Mouse (Mus musculus): ENCODE measurements around the gene Slc31a2. TPM values are rescaled to one million over a fixed set of nuclear protein-coding genes. Genes with fewer than 3 reads are reported as not detected.

Gene Slc31a2
- polyA plus RNA-seq, 2 experiments = 2.9 to 4.1 TPM

DNA sequence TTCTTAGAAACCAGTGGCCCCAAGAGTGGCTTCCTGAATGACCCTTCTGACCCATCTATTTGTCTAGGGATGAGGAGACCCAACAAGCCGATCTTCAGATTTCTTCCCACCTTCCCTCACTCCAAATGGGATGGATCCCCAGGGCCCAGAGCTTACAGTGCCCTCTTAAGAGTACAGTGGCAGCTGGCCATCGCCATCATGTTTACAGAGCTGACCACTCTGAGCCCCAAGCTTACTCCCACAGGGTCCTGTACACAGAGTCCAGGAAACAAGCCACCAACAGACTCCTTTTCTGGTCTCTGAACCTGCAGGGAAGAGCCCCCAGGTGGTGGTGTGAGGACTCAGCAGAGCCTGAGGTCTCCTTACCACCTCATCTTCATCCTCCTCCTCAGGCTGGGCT, 40.4 kb downstream of the Slc31a2 start:
- no peak overlapping the region for H3K4me2 ChIP-seq (ENCODE audit: low read depth)
- no peak overlapping the region for H3K9ac ChIP-seq (replicated peaks)
- no peak for ATAC-seq (ENCODE audit: insufficient read depth)
- no peak for DNase-seq (ENCODE audit: low read depth in 3 of 3, low spot score in 3 of 3)
- no peaks in the 10 kb centered on the region for H3K4me1 ChIP-seq (replicated peaks; ENCODE audit: control insufficient read depth in 2 of 2, insufficient read depth in 2 of 2, low read length in 1 of 2)
- no peaks in the 10 kb centered on the region for H3K27me3 ChIP-seq (ENCODE audit: control insufficient read depth, insufficient read depth, low read length)
- H3K27ac ChIP-seq = no peak overlapping the region
- no peaks in the 10 kb centered on the region for H3K9me3 ChIP-seq (ENCODE audit: control insufficient read depth, low read length)
- H3K36me3 ChIP-seq (replicated peaks; ENCODE audit: control insufficient read depth, insufficient read depth, low read depth) = peaks cover 19% of the 10 kb centered on the region
- TF ChIP-seq CTCF (IDR thresholded peaks at IDR 0.05; ENCODE audit: low read depth) (no peak), EP300 (IDR thresholded peaks at IDR 0.05; ENCODE audit: low read depth) (no peak)
- 67% methylated on average over 2 of the region's 2 CpGs for WGBS (ENCODE audit: insufficient replicate concordance)
- H3K4me3 ChIP-seq (ENCODE audit: insufficient read depth in 1 of 2, low read depth in 2 of 2, low read length in 2 of 2) = no peak overlapping the region

DNA sequence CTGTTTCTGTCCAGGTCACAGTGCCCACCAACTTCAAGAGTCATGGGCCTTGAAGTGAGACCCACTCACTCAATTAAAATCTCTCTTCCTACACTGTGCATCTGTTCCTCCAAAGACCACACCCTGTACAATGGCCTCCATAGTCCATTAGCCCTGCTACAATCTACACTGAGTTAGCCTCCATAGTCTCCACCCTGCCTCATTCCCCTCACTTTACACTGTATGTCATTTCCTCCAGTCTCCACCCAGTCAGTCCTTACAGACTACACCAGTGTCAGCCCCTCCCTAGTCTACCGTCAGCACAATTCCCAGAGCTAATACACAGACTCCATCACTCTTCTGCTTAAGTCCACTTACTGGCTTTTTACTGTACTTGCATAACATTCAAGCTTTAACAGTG, 40.9 kb downstream of the Slc31a2 start:
- 82% methylated on average over 1 of the region's 1 CpGs for WGBS (ENCODE audit: insufficient replicate concordance)
- H3K36me3 ChIP-seq (replicated peaks; ENCODE audit: control insufficient read depth, insufficient read depth, low read depth) = peaks cover 21% of the 10 kb centered on the region

GRCm38 (mm10) chr4:62306301-62306700, 43.9 kb downstream of the Slc31a2 start:
- 79% methylated on average over 1 of the region's 1 CpGs for WGBS (ENCODE audit: insufficient replicate concordance)

More for the DNA sequence above, 40.9 kb downstream of the Slc31a2 start:
- ATAC-seq (ENCODE audit: insufficient read depth) (no peak), DNase-seq (ENCODE audit: low read depth in 3 of 3, low spot score in 3 of 3) (no peak)
- Histone ChIP-seq H3K27me3 (ENCODE audit: control insufficient read depth, insufficient read depth, low read length) (no peaks in the 10 kb centered on the region), H3K9me3 (ENCODE audit: control insufficient read depth, low read length) (no peaks in the 10 kb centered on the region), H3K27ac (no peak overlapping the region), H3K4me1 (replicated peaks; ENCODE audit: control insufficient read depth in 2 of 2, insufficient read depth in 2 of 2, low read length in 1 of 2) (no peaks in the 10 kb centered on the region), H3K4me2 (ENCODE audit: low read depth) (no peak overlapping the region), H3K4me3 (ENCODE audit: insufficient read depth in 1 of 2, low read depth in 2 of 2, low read length in 2 of 2) (no peak overlapping the region), H3K9ac (replicated peaks) (no peak overlapping the region)
- TF ChIP-seq CTCF (IDR thresholded peaks at IDR 0.05; ENCODE audit: low read depth) (no peak), EP300 (IDR thresholded peaks at IDR 0.05; ENCODE audit: low read depth) (no peak)

GRCm38 (mm10) chr4:62306840-62307239, 44.5 kb downstream of the Slc31a2 start:
- peaks cover 16% of the 10 kb centered on the region for H3K36me3 ChIP-seq (replicated peaks; ENCODE audit: control insufficient read depth, insufficient read depth, low read depth)

More at GRCm38 (mm10) chr4:62306301-62306700, 43.9 kb downstream of the Slc31a2 start:
- Histone ChIP-seq H3K27ac (no peak overlapping the region), H3K27me3 (ENCODE audit: control insufficient read depth, insufficient read depth, low read length) (no peaks in the 10 kb centered on the region), H3K36me3 (replicated peaks; ENCODE audit: control insufficient read depth, insufficient read depth, low read depth) (peaks cover 16% of the 10 kb centered on the region), H3K9ac (replicated peaks) (no peak overlapping the region), H3K4me2 (ENCODE audit: low read depth) (no peak overlapping the region), H3K4me3 (ENCODE audit: insufficient read depth in 1 of 2, low read depth in 2 of 2, low read length in 2 of 2) (no peak overlapping the region), H3K9me3 (ENCODE audit: control insufficient read depth, low read length) (no peaks in the 10 kb centered on the region), H3K4me1 (replicated peaks; ENCODE audit: control insufficient read depth in 2 of 2, insufficient read depth in 2 of 2, low read length in 1 of 2) (no peaks in the 10 kb centered on the region)
- TF ChIP-seq CTCF (IDR thresholded peaks at IDR 0.05; ENCODE audit: low read depth) = no peak
- no peak for TF ChIP-seq EP300 (IDR thresholded peaks at IDR 0.05; ENCODE audit: low read depth)
- no peak for DNase-seq (ENCODE audit: low read depth in 3 of 3, low spot score in 3 of 3)
- no peak for ATAC-seq (ENCODE audit: insufficient read depth)

GRCm38 (mm10) chr4:62308406-62308805, 46.0 kb downstream of the Slc31a2 start:
- H3K36me3 ChIP-seq (replicated peaks; ENCODE audit: control insufficient read depth, insufficient read depth, low read depth) = peaks cover 18% of the 10 kb centered on the region
- H3K9me3 ChIP-seq (ENCODE audit: control insufficient read depth, low read length) = no peaks in the 10 kb centered on the region
- no peak overlapping the region for H3K9ac ChIP-seq (replicated peaks)
- DNase-seq (ENCODE audit: low read depth in 3 of 3, low spot score in 3 of 3) (no peak), ATAC-seq (ENCODE audit: insufficient read depth) (no peak)
- no peaks in the 10 kb centered on the region for H3K4me1 ChIP-seq (replicated peaks; ENCODE audit: control insufficient read depth in 2 of 2, insufficient read depth in 2 of 2, low read length in 1 of 2)
- no peak overlapping the region for H3K27ac ChIP-seq
- no peak overlapping the region for H3K4me3 ChIP-seq (ENCODE audit: insufficient read depth in 1 of 2, low read depth in 2 of 2, low read length in 2 of 2)
- no peak overlapping the region for H3K4me2 ChIP-seq (ENCODE audit: low read depth)
- TF ChIP-seq CTCF (IDR thresholded peaks at IDR 0.05; ENCODE audit: low read depth) = no peak
- TF ChIP-seq EP300 (IDR thresholded peaks at IDR 0.05; ENCODE audit: low read depth) = no peak
- no peaks in the 10 kb centered on the region for H3K27me3 ChIP-seq (ENCODE audit: control insufficient read depth, insufficient read depth, low read length)

More at GRCm38 (mm10) chr4:62306840-62307239, 44.5 kb downstream of the Slc31a2 start:
- H3K4me3 ChIP-seq (ENCODE audit: insufficient read depth in 1 of 2, low read depth in 2 of 2, low read length in 2 of 2) = no peak overlapping the region
- no peak for TF ChIP-seq CTCF (IDR thresholded peaks at IDR 0.05; ENCODE audit: low read depth)
- no peak for TF ChIP-seq EP300 (IDR thresholded peaks at IDR 0.05; ENCODE audit: low read depth)
- no peak overlapping the region for H3K4me2 ChIP-seq (ENCODE audit: low read depth)
- no peaks in the 10 kb centered on the region for H3K4me1 ChIP-seq (replicated peaks; ENCODE audit: control insufficient read depth in 2 of 2, insufficient read depth in 2 of 2, low read length in 1 of 2)
- H3K9ac ChIP-seq (replicated peaks) = no peak overlapping the region
- DNase-seq (ENCODE audit: low read depth in 3 of 3, low spot score in 3 of 3) (no peak), ATAC-seq (ENCODE audit: insufficient read depth) (no peak)
- 89% methylated on average over 4 of the region's 4 CpGs for WGBS (ENCODE audit: insufficient replicate concordance)
- no peak overlapping the region for H3K27ac ChIP-seq
- no peaks in the 10 kb centered on the region for H3K27me3 ChIP-seq (ENCODE audit: control insufficient read depth, insufficient read depth, low read length)
- H3K9me3 ChIP-seq (ENCODE audit: control insufficient read depth, low read length) = no peaks in the 10 kb centered on the region
